Mouse (Mus musculus) kidney, postnatal 14 days (tissue): ENCODE results near the gene Aph1a.
A peak's percentile ranks its signal among the peaks of the same experiment; 100 is the strongest.
"Not testable (repeated sequence)": the region's sequence is repeated elsewhere in the genome, so short reads cannot be mapped to it uniquely, and the experiment has no call there.

Source experiments
- DNase-seq: peaks from one replicate; pipeline ENCODE4 v3.0.0; 2022; ENCODE audit warnings: mixed read lengths

Aph1a gene

GRCm38 (mm10) chr3:95889664-95890063 is 4.1 kb upstream of the Aph1a start:
- no peak for DNase-seq

GRCm38 (mm10) chr3:95891211-95892065 is 2.3 kb upstream of the Aph1a start, which contains the start of gene BC028528:
BC028528 (minus strand) TSS chr3:95892005.
- peak; percentile 56 for DNase-seq

- no peak for DNase-seq
Observed at GRCm38 (mm10) chr3:95892066-95893052, 1.4 kb upstream of the Aph1a start.

- DNase-seq, result no peak
Observed at GRCm38 (mm10) chr3:95893126-95893525, 643 bp upstream of the Aph1a start.

GRCm38 (mm10) chr3:95894317-95895160 is 770 bp downstream of the Aph1a start:
- peak; percentile 89 for DNase-seq

- not testable (repeated sequence) for DNase-seq
Observed at GRCm38 (mm10) chr3:95895501-95895900, 1.7 kb downstream of the Aph1a start.

- no peak for DNase-seq
Observed at GRCm38 (mm10) chr3:95899800-95900524, 6.2 kb downstream of the Aph1a start.

GRCm38 (mm10) chr3:95901616-95902372 is 8.0 kb downstream of the Aph1a start:
- DNase-seq, result peak; percentile 72

- no peak for DNase-seq
Observed at GRCm38 (mm10) chr3:95902373-95902625, 8.5 kb downstream of the Aph1a start.

GRCm38 (mm10) chr3:95902643-95903042 is 8.9 kb downstream of the Aph1a start:
- DNase-seq, result no peak

- DNase-seq, result peak; percentile 74
Observed at GRCm38 (mm10) chr3:95903753-95904502, 10.2 kb downstream of the Aph1a start.

GRCm38 (mm10) chr3:95904568-95904967 is 10.8 kb downstream of the Aph1a start, which contains the start of gene Car14:
Car14 (minus strand) TSS chr3:95904691.
- DNase-seq, result peak; percentile 45

GRCm38 (mm10) chr3:95905146-95905939 is 11.6 kb downstream of the Aph1a start:
- peak; percentile 52 for DNase-seq

- peak; percentile 70 for DNase-seq
Observed at GRCm38 (mm10) chr3:95905940-95906492, 12.2 kb downstream of the Aph1a start.

GRCm38 (mm10) chr3:95906860-95907259 is 13.1 kb downstream of the Aph1a start:
- DNase-seq, result peak; percentile 56

- DNase-seq, result no peak
Observed at GRCm38 (mm10) chr3:95907613-95908012, 13.8 kb downstream of the Aph1a start.

GRCm38 (mm10) chr3:95914706-95915105 is 20.9 kb downstream of the Aph1a start:
- no peak for DNase-seq

GRCm38 (mm10) chr3:95916760-95917159 is 23.0 kb downstream of the Aph1a start:
- DNase-seq, result no peak

GRCm38 (mm10) chr3:95920532-95920931 is 26.8 kb downstream of the Aph1a start:
- not testable (repeated sequence) for DNase-seq
